Mouse (Mus musculus): ENCODE measurements at regions not wholly inside any gene's neighbourhood (a gene's known extent, or its start where the extent isn't known, plus 50 kb on each side); places are given as distances from the start of the nearest gene placed in this dataset.

DNA sequence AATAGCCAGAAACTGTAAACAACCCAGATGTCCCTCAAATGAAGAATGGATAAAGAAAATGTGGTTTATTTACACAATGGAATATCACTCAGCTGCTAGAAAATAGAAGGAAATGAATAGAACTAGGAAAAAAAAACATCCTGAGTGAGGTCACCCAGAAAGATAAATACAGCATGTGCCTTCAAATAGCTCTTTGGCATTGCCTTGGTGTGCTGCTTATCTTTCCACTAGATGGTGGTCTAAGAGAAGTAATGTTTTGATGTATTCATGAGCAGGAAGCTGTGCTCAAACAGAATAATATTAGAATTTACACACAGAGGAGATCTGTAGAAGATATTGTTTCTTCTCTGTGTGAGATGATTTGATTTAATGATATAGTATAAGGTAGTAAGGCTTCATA lies 78.8 kb downstream of the Zfp619 start:
- no peak overlapping the region for H3K9ac ChIP-seq (ENCODE audit: low read depth, low read length)
- no peak for ATAC-seq
- H3K9me3 ChIP-seq (ENCODE audit: control insufficient read depth): no peaks in the 10 kb centered on the region
- H3K36me3 ChIP-seq (ENCODE audit: control insufficient read depth, insufficient read depth): no peaks in the 10 kb centered on the region
- H3K27ac ChIP-seq (ENCODE audit: low read depth, low read length): no peak overlapping the region
- peak; percentile 33 for TF ChIP-seq CTCF (IDR thresholded peaks at IDR 0.05; ENCODE audit: low read depth)
- H3K4me3 ChIP-seq (ENCODE audit: low read depth, low read length): no peak overlapping the region
- no peaks in the 10 kb centered on the region for H3K27me3 ChIP-seq (replicated peaks; ENCODE audit: control insufficient read depth, insufficient read depth, low read length)
- no peak overlapping the region for H3K4me2 ChIP-seq (replicated peaks; ENCODE audit: low read depth)
- no peaks in the 10 kb centered on the region for H3K4me1 ChIP-seq (replicated peaks; ENCODE audit: control insufficient read depth, insufficient read depth, low read length)

DNA sequence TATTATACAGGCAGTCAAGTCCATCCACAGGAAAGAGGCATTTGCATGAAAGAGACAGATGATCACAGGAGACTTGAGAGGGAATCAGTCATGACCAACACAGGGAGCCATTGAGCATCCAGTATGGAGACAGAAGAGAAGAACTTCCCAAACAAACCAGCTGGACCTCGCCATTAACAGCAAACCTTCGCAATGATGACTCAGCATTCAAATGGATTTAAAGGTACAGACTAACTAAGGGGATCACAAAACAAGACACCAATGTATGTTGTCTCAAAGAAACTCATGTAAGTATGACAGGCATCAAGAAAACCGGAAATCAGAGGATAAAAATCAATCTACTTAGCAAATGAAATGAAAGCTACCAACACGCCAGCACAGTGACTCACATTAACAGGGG lies 96.2 kb downstream of the Zfp619 start:
- H3K4me3 ChIP-seq (ENCODE audit: low read depth, low read length): no peak overlapping the region
- H3K4me1 ChIP-seq (replicated peaks; ENCODE audit: control insufficient read depth, insufficient read depth, low read length): no peaks in the 10 kb centered on the region
- no peaks in the 10 kb centered on the region for H3K9me3 ChIP-seq (ENCODE audit: control insufficient read depth)
- no peak for ATAC-seq
- H3K27me3 ChIP-seq (replicated peaks; ENCODE audit: control insufficient read depth, insufficient read depth, low read length): no peaks in the 10 kb centered on the region
- H3K36me3 ChIP-seq (ENCODE audit: control insufficient read depth, insufficient read depth): no peaks in the 10 kb centered on the region
- H3K27ac ChIP-seq (ENCODE audit: low read depth, low read length): no peak overlapping the region
- no peak overlapping the region for H3K9ac ChIP-seq (ENCODE audit: low read depth, low read length)
- no peak overlapping the region for H3K4me2 ChIP-seq (replicated peaks; ENCODE audit: low read depth)
- no peak for TF ChIP-seq CTCF (IDR thresholded peaks at IDR 0.05; ENCODE audit: low read depth)
- WGBS: 73% methylated on average over 4 of the region's 4 CpGs

DNA sequence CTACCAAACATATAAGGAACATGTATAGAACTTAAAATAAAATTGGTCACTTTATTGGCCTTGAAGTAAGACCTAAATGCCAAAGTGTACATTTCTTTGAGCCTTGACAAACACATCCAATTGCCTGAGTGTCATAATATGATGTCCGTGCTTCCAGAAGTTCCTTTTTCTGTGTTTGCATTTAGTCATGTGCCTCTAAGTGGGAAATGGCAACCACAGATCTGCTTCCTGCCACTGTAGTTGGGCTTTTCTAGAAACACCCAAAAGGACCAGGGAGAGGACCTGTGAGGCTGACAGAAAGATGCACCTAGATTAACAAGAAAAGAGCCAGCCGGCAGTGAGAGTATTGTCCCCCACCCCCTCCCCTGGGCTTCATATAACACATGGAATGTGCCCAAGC lies 97.5 kb downstream of the Zfp619 start:
- Histone ChIP-seq H3K4me3 (ENCODE audit: low read depth, low read length) (no peak overlapping the region), H3K4me2 (replicated peaks; ENCODE audit: low read depth) (no peak overlapping the region), H3K27me3 (replicated peaks; ENCODE audit: control insufficient read depth, insufficient read depth, low read length) (no peaks in the 10 kb centered on the region), H3K27ac (ENCODE audit: low read depth, low read length) (no peak overlapping the region), H3K4me1 (replicated peaks; ENCODE audit: control insufficient read depth, insufficient read depth, low read length) (no peaks in the 10 kb centered on the region), H3K9me3 (ENCODE audit: control insufficient read depth) (no peaks in the 10 kb centered on the region), H3K9ac (ENCODE audit: low read depth, low read length) (no peak overlapping the region), H3K36me3 (ENCODE audit: control insufficient read depth, insufficient read depth) (no peaks in the 10 kb centered on the region)
- 67% methylated on average over 2 of the region's 2 CpGs for WGBS
- no peak for TF ChIP-seq CTCF (IDR thresholded peaks at IDR 0.05; ENCODE audit: low read depth)
- no peak for ATAC-seq

GRCm38 (mm10) chr7:39621796-39622195 lies 104.2 kb downstream of the Zfp619 start:
- ATAC-seq: no peak
- 79% methylated on average over 2 of the region's 2 CpGs for WGBS

GRCm38 (mm10) chr7:39632836-39633235 lies 115.3 kb downstream of the Zfp619 start:
- Histone ChIP-seq H3K27me3 (replicated peaks; ENCODE audit: control insufficient read depth, insufficient read depth, low read length) (no peaks in the 10 kb centered on the region), H3K4me3 (ENCODE audit: low read depth, low read length) (no peak overlapping the region), H3K4me2 (replicated peaks; ENCODE audit: low read depth) (no peak overlapping the region), H3K27ac (ENCODE audit: low read depth, low read length) (no peak overlapping the region), H3K9ac (ENCODE audit: low read depth, low read length) (no peak overlapping the region), H3K9me3 (ENCODE audit: control insufficient read depth) (no peaks in the 10 kb centered on the region), H3K4me1 (replicated peaks; ENCODE audit: control insufficient read depth, insufficient read depth, low read length) (no peaks in the 10 kb centered on the region), H3K36me3 (ENCODE audit: control insufficient read depth, insufficient read depth) (no peaks in the 10 kb centered on the region)
- no peak for TF ChIP-seq CTCF (IDR thresholded peaks at IDR 0.05; ENCODE audit: low read depth)
- 37% methylated on average over 3 of the region's 3 CpGs for WGBS
- no peak for ATAC-seq

More at GRCm38 (mm10) chr7:39621796-39622195, 104.2 kb downstream of the Zfp619 start:
- Histone ChIP-seq H3K36me3 (ENCODE audit: control insufficient read depth, insufficient read depth) (no peaks in the 10 kb centered on the region), H3K9ac (ENCODE audit: low read depth, low read length) (no peak overlapping the region), H3K4me1 (replicated peaks; ENCODE audit: control insufficient read depth, insufficient read depth, low read length) (no peaks in the 10 kb centered on the region), H3K4me3 (ENCODE audit: low read depth, low read length) (no peak overlapping the region), H3K27ac (ENCODE audit: low read depth, low read length) (no peak overlapping the region), H3K4me2 (replicated peaks; ENCODE audit: low read depth) (no peak overlapping the region), H3K27me3 (replicated peaks; ENCODE audit: control insufficient read depth, insufficient read depth, low read length) (no peaks in the 10 kb centered on the region), H3K9me3 (ENCODE audit: control insufficient read depth) (no peaks in the 10 kb centered on the region)
- no peak for TF ChIP-seq CTCF (IDR thresholded peaks at IDR 0.05; ENCODE audit: low read depth)

GRCm38 (mm10) chr7:39642333-39642732 lies 124.8 kb downstream of the Zfp619 start:
- H3K4me3 ChIP-seq (ENCODE audit: low read depth, low read length): no peak overlapping the region
- WGBS: 81% methylated on average over 4 of the region's 4 CpGs
- no peak overlapping the region for H3K4me2 ChIP-seq (replicated peaks; ENCODE audit: low read depth)
- H3K36me3 ChIP-seq (ENCODE audit: control insufficient read depth, insufficient read depth): no peaks in the 10 kb centered on the region
- no peak overlapping the region for H3K9ac ChIP-seq (ENCODE audit: low read depth, low read length)
- no peaks in the 10 kb centered on the region for H3K27me3 ChIP-seq (replicated peaks; ENCODE audit: control insufficient read depth, insufficient read depth, low read length)
- no peaks in the 10 kb centered on the region for H3K9me3 ChIP-seq (ENCODE audit: control insufficient read depth)
- no peaks in the 10 kb centered on the region for H3K4me1 ChIP-seq (replicated peaks; ENCODE audit: control insufficient read depth, insufficient read depth, low read length)
- TF ChIP-seq CTCF (IDR thresholded peaks at IDR 0.05; ENCODE audit: low read depth): no peak
- no peak for ATAC-seq
- H3K27ac ChIP-seq (ENCODE audit: low read depth, low read length): no peak overlapping the region

- Histone ChIP-seq H3K9ac (ENCODE audit: low read depth, low read length) (no peak overlapping the region), H3K27ac (ENCODE audit: low read depth, low read length) (no peak overlapping the region), H3K4me1 (replicated peaks; ENCODE audit: control insufficient read depth, insufficient read depth, low read length) (no peaks in the 10 kb centered on the region), H3K36me3 (ENCODE audit: control insufficient read depth, insufficient read depth) (no peaks in the 10 kb centered on the region), H3K9me3 (ENCODE audit: control insufficient read depth) (no peaks in the 10 kb centered on the region), H3K27me3 (replicated peaks; ENCODE audit: control insufficient read depth, insufficient read depth, low read length) (no peaks in the 10 kb centered on the region), H3K4me3 (ENCODE audit: low read depth, low read length) (no peak overlapping the region), H3K4me2 (replicated peaks; ENCODE audit: low read depth) (no peak overlapping the region)
- WGBS: 12% methylated on average over 1 of the region's 1 CpGs
- TF ChIP-seq CTCF (IDR thresholded peaks at IDR 0.05; ENCODE audit: low read depth): no peak
- no peak for ATAC-seq
Measured at GRCm38 (mm10) chr7:39643323-39643722, 125.8 kb downstream of the Zfp619 start.
